Mouse (Mus musculus) c-Kit-positive CD71-positive TER-119-negative erythroid progenitor cells, embryonic 14.5 days (primary cell): ENCODE results near the gene Olfr1484.
"Not testable (repeated sequence)": the region's sequence is repeated elsewhere in the genome, so short reads cannot be mapped to it uniquely, and the experiment has no call there.

Experiments
- DNase-seq: peaks from one replicate; pipeline ENCODE4 v3.0.0-alpha.2; 2013; ENCODE audit warnings: low read depth

Gene Olfr1484

GRCm38 (mm10) chr19:13583211-13583610 lies at the start of gene Olfr1484:
Olfr1484 (plus strand) TSS chr19:13583511.
- no peak for DNase-seq

- DNase-seq = not testable (repeated sequence)
Measured at GRCm38 (mm10) chr19:13617075-13617474, 33.8 kb downstream of the Olfr1484 start, which contains the start of gene Olfr1487. Olfr1487 (plus strand) TSS chr19:13617375.

- DNase-seq = no peak
Measured at GRCm38 (mm10) chr19:13631321-13631720, 48.0 kb downstream of the Olfr1484 start, which contains the start of gene Olfr1489. Olfr1489 (plus strand) TSS chr19:13631621.
